Mouse (Mus musculus): ENCODE measurements around the gene Glt8d1.

DNA sequence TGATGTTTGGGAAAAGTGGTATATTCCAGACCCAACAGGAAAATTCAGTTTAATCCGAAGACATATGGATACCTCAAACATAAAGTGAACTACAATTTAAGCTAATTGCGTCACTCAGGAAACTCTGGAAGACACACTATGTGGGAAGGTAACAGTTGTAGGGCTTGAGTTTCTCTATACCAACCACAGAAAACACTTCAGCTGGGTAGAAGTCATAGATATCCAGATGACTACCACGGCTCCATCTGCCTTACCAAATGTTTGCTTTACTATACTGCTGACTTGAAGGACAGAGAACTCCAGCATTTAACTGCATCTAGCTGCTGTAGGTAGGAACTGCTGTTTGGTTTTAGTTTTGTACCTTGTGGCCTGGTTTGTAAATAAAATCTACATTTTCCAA is 10.4 kb downstream of the Glt8d1 start:
- TF ChIP-seq USF1 (IDR thresholded peaks at IDR 0.05; ENCODE audit: low read depth) (no peak), MAX (IDR thresholded peaks at IDR 0.05; ENCODE audit: low read depth) (no peak), SRF (IDR thresholded peaks at IDR 0.05; ENCODE audit: control insufficient read depth, insufficient read length, low read depth) (no peak), POLR2A (IDR thresholded peaks at IDR 0.05; ENCODE audit: insufficient read length, low read depth) (no peak), E2F4 (IDR thresholded peaks at IDR 0.05; ENCODE audit: insufficient read depth) (no peak), MYOG (IDR thresholded peaks at IDR 0.05; ENCODE audit: control insufficient read depth in 1 of 3, insufficient read depth in 1 of 3, insufficient read length in 2 of 3, low read depth in 2 of 3) (no peak), POLR2AphosphoS2 (IDR thresholded peaks at IDR 0.05; ENCODE audit: insufficient read length, low read depth) (no peak), TCF3 (IDR thresholded peaks at IDR 0.05; ENCODE audit: insufficient read length, low read depth) (no peak), TCF12 (IDR thresholded peaks at IDR 0.05; ENCODE audit: insufficient read depth, poor library complexity, severe bottlenecking) (no peak), CEBPB (IDR thresholded peaks at IDR 0.05; ENCODE audit: insufficient read depth, poor library complexity, severe bottlenecking) (no peak)
